Mouse (Mus musculus): ENCODE data around the gene Zfp28.

Zfp28 gene

GRCm38 (mm10) chr7:6410043-6410442, 26.9 kb downstream of the Zfp28 start, which contains the start of gene Gm20715:
TSS of gene Gm20715 (plus strand) at chr7:6410277.
- DNase-seq = peak; percentile 98

- no peak for DNase-seq
Measured at GRCm38 (mm10) chr7:6414626-6415441, 31.7 kb downstream of the Zfp28 start.

GRCm38 (mm10) chr7:6415442-6415787, 32.3 kb downstream of the Zfp28 start:
- DNase-seq = no peak

- DNase-seq = no peak
Measured at GRCm38 (mm10) chr7:6419894-6420293, 36.8 kb downstream of the Zfp28 start.

- DNase-seq = no peak
Measured at GRCm38 (mm10) chr7:6429381-6429780, 46.3 kb downstream of the Zfp28 start.

- peak; percentile 42 for DNase-seq
Measured at GRCm38 (mm10) chr7:6430342-6430741, 47.2 kb downstream of the Zfp28 start.

- DNase-seq = no peak
Measured at GRCm38 (mm10) chr7:6438388-6438787, 55.3 kb downstream of the Zfp28 start, which contains the start of gene Olfr1344. TSS of gene Olfr1344 (plus strand) at chr7:6438688.

GRCm38 (mm10) chr7:6441173-6441572, 58.1 kb downstream of the Zfp28 start:
- DNase-seq = no peak

All from lung, postnatal 36 days (tissue).